In genomic region chr17:10079853-10080650, GRCm38 (mm10) we compare ENCODE assay signal across 9 mouse cellular contexts.
A peak's percentile ranks its signal among the peaks of the same experiment; 100 is the strongest.
DNase-seq lines count a peak whose midpoint lies in the region; ATAC-seq lines count a peak whose summit lies in the region.
"Had no signal": no experiment of that assay in that cellular context is flagged by ENCODE, and none has a peak within 500 bp of the region (broad histone marks: within the 10 kb centered on the region; RNA-seq: fewer than 3 reads in every experiment).

No protein-coding gene starts in this region.

- no peak for DNase-seq in embryonic facial prominence, embryonic 11.5 days (ENCODE audit: low spot score)
- no peak for DNase-seq in embryonic facial prominence, embryonic 10.5 days (ENCODE audit: low spot score)
- peak; percentile 35 for DNase-seq in embryonic facial prominence, embryonic 14.5 days (ENCODE audit: low spot score)
- no peak for DNase-seq in right cerebral cortex, postnatal 36 days (ENCODE audit: low spot score in 2 of 2)

- no peak overlapping the region for H3K4me2 ChIP-seq in embryonic facial prominence, embryonic 11.5 days (ENCODE audit: low read depth, low read length)
- H3K4me2 ChIP-seq in embryonic facial prominence, embryonic 14.5 days (ENCODE audit: low read depth, low read length) = no peak overlapping the region
- H3K4me2 ChIP-seq in hindbrain, embryonic 16.5 days (ENCODE audit: low read length) = no peak overlapping the region
- no peak overlapping the region for H3K4me2 ChIP-seq in lung, embryonic 15.5 days

- no peaks in the 10 kb centered on the region for H3K27me3 ChIP-seq in embryonic facial prominence, embryonic 11.5 days (ENCODE audit: control insufficient read depth, insufficient read depth, low read length)
- H3K27me3 ChIP-seq in embryonic facial prominence, embryonic 10.5 days (replicated peaks; ENCODE audit: low read depth, poor library complexity, severe bottlenecking) = no peaks in the 10 kb centered on the region
- H3K27me3 ChIP-seq in embryonic facial prominence, embryonic 14.5 days (replicated peaks; ENCODE audit: control insufficient read depth, insufficient read depth, low read length) = peaks cover 4% of the 10 kb centered on the region; the same call in 1 of the 2 replicates
- H3K27me3 ChIP-seq in hindbrain, embryonic 16.5 days (replicated peaks; ENCODE audit: control insufficient read depth, insufficient read depth, low read length) = no peaks in the 10 kb centered on the region
- no peaks in the 10 kb centered on the region for H3K27me3 ChIP-seq in lung, embryonic 15.5 days
- H3K27me3 ChIP-seq: CH12.LX had no signal

- H3K9ac ChIP-seq in embryonic facial prominence, embryonic 11.5 days (replicated peaks; ENCODE audit: low read length) = no peak overlapping the region
- H3K9ac ChIP-seq in embryonic facial prominence, embryonic 14.5 days (ENCODE audit: low read depth, low read length) = no peak overlapping the region
- H3K9ac ChIP-seq in hindbrain, embryonic 16.5 days (ENCODE audit: low read depth, low read length) = no peak overlapping the region
- no peak overlapping the region for H3K9ac ChIP-seq in lung, embryonic 15.5 days

- no peak overlapping the region for H3K4me3 ChIP-seq in embryonic facial prominence, embryonic 11.5 days (ENCODE audit: low read depth, low read length)
- no peak overlapping the region for H3K4me3 ChIP-seq in embryonic facial prominence, embryonic 10.5 days
- no peak overlapping the region for H3K4me3 ChIP-seq in embryonic facial prominence, embryonic 14.5 days (ENCODE audit: low read depth, low read length)
- H3K4me3 ChIP-seq in hindbrain, embryonic 16.5 days (ENCODE audit: low read length) = no peak overlapping the region
- no peak overlapping the region for H3K4me3 ChIP-seq in lung, embryonic 15.5 days

- H3K4me1 ChIP-seq in embryonic facial prominence, embryonic 11.5 days (ENCODE audit: control insufficient read depth, insufficient read depth, low read length) = no peaks in the 10 kb centered on the region
- H3K4me1 ChIP-seq in embryonic facial prominence, embryonic 10.5 days = peaks cover 14% of the 10 kb centered on the region
- H3K4me1 ChIP-seq in embryonic facial prominence, embryonic 14.5 days (ENCODE audit: control insufficient read depth, insufficient read depth, low read length) = no peaks in the 10 kb centered on the region
- H3K4me1 ChIP-seq in hindbrain, embryonic 16.5 days (ENCODE audit: control insufficient read depth, insufficient read depth, low read depth, low read length) = no peaks in the 10 kb centered on the region
- peaks cover 16% of the 10 kb centered on the region for H3K4me1 ChIP-seq in lung, embryonic 15.5 days

- 82% methylated on average over 15 of the region's 15 CpGs for WGBS in embryonic facial prominence, embryonic 11.5 days
- WGBS in embryonic facial prominence, embryonic 10.5 days = 85% methylated on average over 15 of the region's 15 CpGs
- 77% methylated on average over 15 of the region's 15 CpGs for WGBS in embryonic facial prominence, embryonic 14.5 days
- WGBS in hindbrain, embryonic 16.5 days = 68% methylated on average over 15 of the region's 15 CpGs
- 59% methylated on average over 15 of the region's 15 CpGs for WGBS in lung, embryonic 15.5 days

- no peaks in the 10 kb centered on the region for H3K9me3 ChIP-seq in embryonic facial prominence, embryonic 11.5 days (replicated peaks; ENCODE audit: control insufficient read depth, low read length)
- no peaks in the 10 kb centered on the region for H3K9me3 ChIP-seq in embryonic facial prominence, embryonic 10.5 days
- H3K9me3 ChIP-seq in embryonic facial prominence, embryonic 14.5 days (ENCODE audit: control insufficient read depth, low read length) = no peaks in the 10 kb centered on the region
- no peaks in the 10 kb centered on the region for H3K9me3 ChIP-seq in hindbrain, embryonic 16.5 days (ENCODE audit: control insufficient read depth, low read length)
- H3K9me3 ChIP-seq in lung, embryonic 15.5 days = no peaks in the 10 kb centered on the region

- no peak for ATAC-seq in embryonic facial prominence, embryonic 11.5 days (replicated peaks; ENCODE audit: insufficient number of reproducible peaks, low FRiP score, low TSS enrichment, low read depth)
- no peak for ATAC-seq in embryonic facial prominence, embryonic 14.5 days (ENCODE audit: low read depth)
- 0 out of 2 replicates have a peak, but pooled peaks have one; percentile 45 for ATAC-seq in hindbrain, embryonic 16.5 days
- ATAC-seq in lung, embryonic 15.5 days (ENCODE audit: borderline replicate concordance, extremely low read depth, low FRiP score, low TSS enrichment) = peak; percentile 78
- ATAC-seq in erythroid progenitor cell, adult 5-6 weeks (replicated peaks; ENCODE audit: low FRiP score, poor library complexity, severe bottlenecking) = no peak
- ATAC-seq in CD4-positive, CD25-positive, alpha-beta regulatory T cell, adult 4 months = no peak

- no peaks in the 10 kb centered on the region for H3K36me3 ChIP-seq in embryonic facial prominence, embryonic 11.5 days (replicated peaks; ENCODE audit: control insufficient read depth, insufficient read depth, low read depth, low read length)
- H3K36me3 ChIP-seq in embryonic facial prominence, embryonic 10.5 days (replicated peaks) = no peaks in the 10 kb centered on the region
- H3K36me3 ChIP-seq in embryonic facial prominence, embryonic 14.5 days (ENCODE audit: control insufficient read depth, insufficient read depth, low read length) = no peaks in the 10 kb centered on the region
- H3K36me3 ChIP-seq in hindbrain, embryonic 16.5 days (ENCODE audit: control insufficient read depth, insufficient read depth, low read length) = no peaks in the 10 kb centered on the region
- H3K36me3 ChIP-seq in lung, embryonic 15.5 days = no peaks in the 10 kb centered on the region

- 0 out of 2 replicates have a peak overlapping the region, but pooled peaks have one; percentile 16 for H3K27ac ChIP-seq in embryonic facial prominence, embryonic 11.5 days (replicated peaks; ENCODE audit: low read depth, low read length)
- no peak overlapping the region for H3K27ac ChIP-seq in embryonic facial prominence, embryonic 10.5 days (replicated peaks)
- no peak overlapping the region for H3K27ac ChIP-seq in embryonic facial prominence, embryonic 14.5 days (replicated peaks; ENCODE audit: low read depth, low read length)
- H3K27ac ChIP-seq in hindbrain, embryonic 16.5 days (ENCODE audit: low read depth, low read length) = no peak overlapping the region
- H3K27ac ChIP-seq in lung, embryonic 15.5 days = no peak overlapping the region

Comparison
In these comparisons a context has a peak if more than half of its experiments do, and no peak if none do; other contexts are left out.
1. ATAC-seq: peak in hindbrain, embryonic 16.5 days (single experiment) and lung, embryonic 15.5 days (single experiment); none in embryonic facial prominence, embryonic 11.5 days (single experiment), embryonic facial prominence, embryonic 14.5 days (single experiment), erythroid progenitor cell, adult 5-6 weeks (single experiment) and CD4-positive, CD25-positive, alpha-beta regulatory T cell, adult 4 months (single experiment).